Mouse (Mus musculus) NIH3T3 (cell line): Measurements from ENCODE around the gene Ncr1.
A peak's percentile ranks its signal among the peaks of the same experiment; 100 is the strongest.
"Not testable (repeated sequence)": the region's sequence is repeated elsewhere in the genome, so short reads cannot be mapped to it uniquely, and the experiment has no call there.

Experiments
- DNase-seq: peaks from one replicate; pipeline ENCODE4 v3.0.0-alpha.2; 2012; ENCODE audit warnings: low read depth

Gene Ncr1

DNA sequence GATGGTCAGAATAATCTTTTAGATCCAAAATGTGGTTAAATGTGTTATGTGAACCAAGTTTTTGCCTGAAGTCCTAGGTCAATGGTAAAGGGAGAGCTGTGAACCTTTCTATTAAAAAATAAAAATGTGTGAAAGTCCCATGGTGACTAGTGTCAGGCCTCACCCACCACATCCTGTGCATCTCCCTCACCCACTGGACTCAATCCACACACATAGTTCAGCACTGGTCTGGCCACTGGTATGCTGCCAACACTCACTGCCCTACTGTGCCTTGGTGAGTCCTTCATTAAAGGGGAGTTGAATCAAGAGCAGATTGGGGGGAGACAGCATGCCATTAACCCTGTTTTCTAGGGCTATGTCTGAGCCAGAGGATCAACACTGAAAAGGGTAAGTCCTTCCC lies at the start of gene Ncr1:
Gene Ncr1, plus strand, starts transcription at position 216 of the 400 bp plus-strand sequence.
- no peak for DNase-seq

DNA sequence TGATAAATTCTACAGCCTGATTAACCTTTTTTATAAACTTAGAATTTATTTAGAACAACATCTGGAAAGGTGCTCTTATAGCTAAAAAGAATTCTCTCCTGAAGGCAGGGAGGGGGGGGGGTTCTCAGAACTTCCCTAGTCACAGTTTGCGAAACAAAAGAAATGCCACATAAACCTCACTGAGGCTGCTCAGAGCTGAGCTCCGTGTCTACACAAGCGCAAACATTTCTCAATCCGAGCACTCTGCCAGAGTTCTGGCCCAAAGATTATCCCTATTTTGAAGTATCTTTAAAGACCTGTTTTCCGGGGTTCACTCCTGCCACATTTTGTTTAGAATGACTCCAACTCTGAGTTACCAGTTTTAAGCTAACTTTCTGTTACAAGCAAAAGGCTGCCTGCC lies 44.9 kb upstream of the Ncr1 start:
- DNase-seq, result no peak

DNA sequence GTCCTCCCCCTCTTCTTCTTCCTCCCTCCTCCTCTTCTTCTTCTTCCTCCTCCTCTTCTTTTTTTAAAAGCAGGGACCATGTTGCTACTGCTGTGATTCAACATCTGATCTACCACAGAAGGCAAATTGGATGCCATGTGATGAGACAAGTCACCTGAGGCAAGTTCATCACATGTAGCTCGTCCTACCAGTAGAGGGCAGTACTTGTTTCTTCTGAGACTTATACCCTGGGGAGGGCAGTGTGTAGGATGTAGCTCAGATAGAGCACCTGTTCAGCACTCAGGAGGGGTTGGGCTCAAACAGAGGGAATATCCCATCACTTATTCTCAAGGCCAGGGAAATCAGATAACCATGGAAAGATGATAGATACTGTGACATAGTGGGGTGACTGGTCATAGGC lies 40.3 kb upstream of the Ncr1 start:
- peak; percentile 30 for DNase-seq

DNA sequence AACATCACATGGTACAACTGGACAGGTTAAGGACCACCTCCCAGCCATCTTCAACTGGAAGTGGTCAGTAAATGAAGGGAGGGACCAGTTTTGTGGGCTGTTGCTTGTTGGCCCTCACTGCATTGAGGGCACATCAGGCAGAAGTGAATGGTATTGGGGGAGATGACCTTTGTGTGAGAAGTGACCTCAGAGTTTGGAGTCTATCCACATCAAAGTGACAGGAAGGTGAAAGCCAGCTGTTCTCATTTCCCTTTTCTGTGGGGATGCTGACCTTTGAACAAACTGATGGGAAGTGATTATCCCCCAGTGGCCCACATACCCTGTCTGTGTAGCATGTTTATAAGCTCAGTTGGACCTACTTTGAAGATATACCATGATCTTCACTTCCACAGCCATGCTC lies 37.4 kb upstream of the Ncr1 start:
- DNase-seq, result no peak

DNA sequence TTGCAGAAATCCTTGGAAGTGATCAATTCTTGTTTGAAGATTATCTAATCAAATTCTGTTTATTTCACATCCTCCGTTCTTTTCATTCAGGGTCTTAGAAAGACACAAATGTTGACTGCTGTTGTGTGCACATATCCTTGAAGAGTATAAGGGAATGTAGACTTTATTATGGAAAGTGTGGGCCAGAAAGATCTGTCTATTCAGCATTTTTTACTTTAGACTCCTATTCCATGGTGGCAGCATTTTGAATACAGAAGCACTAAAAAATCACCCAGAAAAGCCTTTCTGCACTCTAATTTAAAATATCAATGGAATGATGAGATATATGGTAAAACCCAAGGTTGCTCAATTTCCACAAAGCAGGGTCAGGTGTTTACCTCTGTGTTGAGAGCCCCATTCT lies 34.1 kb upstream of the Ncr1 start:
- no peak for DNase-seq

DNA sequence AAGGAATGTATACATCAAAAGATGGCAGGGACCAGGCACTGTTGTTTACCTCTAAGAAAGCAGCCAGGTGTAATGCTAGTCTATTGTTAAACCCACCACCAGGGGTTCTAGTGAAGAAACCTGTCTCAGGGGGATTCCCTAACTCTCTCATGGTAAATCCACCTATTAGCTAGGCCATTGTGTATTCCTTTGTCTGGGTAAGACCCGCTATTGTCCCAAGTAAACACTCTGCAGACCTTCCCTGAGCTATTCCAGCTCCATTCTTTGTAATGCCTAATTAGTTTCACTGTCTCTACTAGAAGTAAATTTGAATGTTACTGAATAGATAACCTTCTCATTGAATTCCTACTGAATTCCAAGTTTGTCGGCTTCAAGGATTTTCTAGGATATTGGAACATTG lies 24.4 kb upstream of the Ncr1 start:
- DNase-seq, result not testable (repeated sequence)

DNA sequence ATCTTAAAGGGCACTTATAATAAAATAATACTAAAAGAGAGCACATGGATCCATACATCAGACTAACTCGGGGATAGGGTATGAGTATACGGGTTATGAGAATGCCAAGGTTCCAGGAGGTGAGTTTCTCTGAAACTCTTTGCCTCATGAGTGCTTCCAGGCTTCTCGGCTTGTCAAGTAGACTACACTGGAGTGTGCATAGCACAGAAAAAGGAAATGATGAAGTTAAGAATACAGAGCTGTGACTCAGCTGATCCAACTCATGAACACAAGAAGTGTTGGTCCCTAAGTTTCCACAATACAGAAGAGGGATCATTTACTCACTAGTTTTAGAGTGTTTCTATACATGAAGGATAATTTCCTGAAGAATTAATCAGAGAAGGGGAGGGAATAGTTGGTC lies 24.0 kb upstream of the Ncr1 start:
- not testable (repeated sequence) for DNase-seq

DNA sequence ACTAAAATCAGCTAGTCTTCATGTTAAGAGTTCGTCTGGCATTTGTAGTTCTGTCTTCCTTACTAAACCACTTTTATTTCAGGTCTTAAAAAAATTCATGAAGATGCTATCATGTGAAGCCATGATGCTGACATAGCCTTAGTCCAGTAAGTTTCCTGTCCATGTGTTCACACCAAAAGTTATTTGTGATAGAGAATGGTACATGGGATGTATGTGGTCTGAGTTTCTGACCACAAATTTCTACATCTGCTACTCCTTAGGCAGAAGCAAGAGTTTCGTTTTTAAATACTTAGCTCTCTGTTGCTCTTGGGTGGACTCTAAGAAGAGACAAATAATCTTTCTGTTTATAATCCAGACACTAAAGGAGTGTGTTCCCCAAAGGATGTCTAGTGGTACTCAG lies 14.2 kb upstream of the Ncr1 start:
- no peak for DNase-seq

DNA sequence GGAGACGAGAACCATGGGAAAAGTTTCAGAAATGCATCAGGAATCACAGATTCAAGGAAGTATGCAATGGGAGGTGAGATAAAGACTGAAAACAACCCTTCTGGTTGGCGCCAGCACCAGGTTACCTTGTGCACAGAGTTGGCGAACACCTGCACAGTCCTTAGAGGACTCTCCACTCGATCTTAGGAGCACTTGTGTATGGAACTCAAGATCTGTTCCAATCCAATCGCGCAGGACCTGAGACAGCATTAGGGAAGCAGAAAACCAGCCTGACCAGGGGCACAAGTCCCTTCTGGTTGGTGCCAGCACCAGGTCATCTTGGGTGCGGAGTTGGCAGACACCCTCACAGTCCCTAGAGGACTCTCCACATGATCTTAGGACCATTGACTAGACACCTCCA lies 36.0 kb downstream of the Ncr1 start:
- DNase-seq, result no peak
